Mouse (Mus musculus) heart, embryonic 10.5 days (tissue): Measurements from ENCODE around the gene Pygl. TPM values are rescaled to one million over a fixed set of nuclear protein-coding genes. Genes with fewer than 3 reads are reported as not detected.
"Not testable (repeated sequence)": the region's sequence is repeated elsewhere in the genome, so short reads cannot be mapped to it uniquely, and the experiment has no call there.

ENCODE experiments used
- DNase-seq: peaks from one replicate; pipeline ENCODE4 v3.0.0-alpha.2; 2017; ENCODE audit warnings: low spot score
- H3K27ac ChIP-seq: fragments of 300-500 bp; sonication (generic); 2 replicates; pipeline ENCODE4 v1.5.1; 2016; ENCODE audit warnings: mild to moderate bottlenecking
- H3K27me3 ChIP-seq: fragments of 300-500 bp; sonication (generic); 2 replicates; pipeline ENCODE4 v1.6.1; 2016; ENCODE audit warnings: mild to moderate bottlenecking; ENCODE audit not compliant: poor library complexity, insufficient read depth, severe bottlenecking
- H3K36me3 ChIP-seq: fragments of 300-500 bp; sonication (generic); 2 replicates; pipeline ENCODE4 v1.6.1; 2016; ENCODE audit warnings: mild to moderate bottlenecking, moderate library complexity
- H3K4me1 ChIP-seq: fragments of 300-500 bp; sonication (generic); 2 replicates; pipeline ENCODE4 v1.6.1; 2016; ENCODE audit warnings: mild to moderate bottlenecking
- H3K4me3 ChIP-seq: fragments of 300-500 bp; sonication (generic); 2 replicates; pipeline ENCODE4 v1.5.1; 2016; ENCODE audit warnings: mild to moderate bottlenecking, moderate library complexity
- H3K9me3 ChIP-seq: fragments of 300-500 bp; sonication (generic); 2 replicates; pipeline ENCODE4 v1.6.1; 2016; ENCODE audit warnings: mild to moderate bottlenecking, moderate library complexity
- WGBS: fragments of 180-500 bp; shearing (Covaris S2); methylation state at CpG from one replicate; pipeline ENCODE4 v1.1.7; 2016; 5-methylcytosine and 5-hydroxymethylcytosine counted together
- polyA plus RNA-seq: library from polyadenylated mRNA; unstranded; fragments of >200 nt; fragmentation: Nextera tagmentation; extraction: Ambion mirVana; gene quantifications from 2 replicates; pipeline ENCODE4 v1.2.1, GENCODE M21; 2016

Gene Pygl
- polyA plus RNA-seq, 1 experiment from 2014 or later: 30.3 TPM

DNA sequence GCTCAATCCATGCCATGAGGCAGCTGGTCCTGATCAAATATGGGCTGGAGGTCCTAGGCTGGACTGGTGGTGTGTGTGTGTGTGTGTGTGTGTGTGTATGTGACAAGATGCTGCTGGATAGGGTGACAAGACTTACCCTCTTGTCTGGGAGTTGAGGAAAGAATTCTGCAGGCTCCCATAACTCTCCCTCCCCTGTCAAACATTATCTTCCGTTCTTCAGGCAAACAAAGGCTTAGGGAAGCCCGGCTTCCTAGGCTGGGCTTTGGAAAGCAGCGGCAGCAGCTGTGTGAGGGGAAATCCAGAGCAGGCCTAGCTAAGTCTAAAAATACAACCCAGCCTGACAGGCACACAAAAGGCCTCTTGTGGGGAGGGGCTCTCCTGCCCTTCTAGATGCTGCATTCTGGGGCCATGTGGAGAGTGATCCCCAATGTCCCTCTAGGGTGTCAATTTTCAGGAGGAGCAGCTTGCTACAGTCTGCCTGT, 87.1 kb downstream of the Pygl start:
- not testable (repeated sequence) for H3K9me3 ChIP-seq, H3K27me3 ChIP-seq, H3K4me3 ChIP-seq, DNase-seq, H3K36me3 ChIP-seq
- 6% methylated on average over 3 of the region's 3 CpGs for WGBS
- peak overlapping the region; percentile 74 for H3K27ac ChIP-seq
- peaks cover 18% of the 10 kb centered on the region for H3K4me1 ChIP-seq

DNA sequence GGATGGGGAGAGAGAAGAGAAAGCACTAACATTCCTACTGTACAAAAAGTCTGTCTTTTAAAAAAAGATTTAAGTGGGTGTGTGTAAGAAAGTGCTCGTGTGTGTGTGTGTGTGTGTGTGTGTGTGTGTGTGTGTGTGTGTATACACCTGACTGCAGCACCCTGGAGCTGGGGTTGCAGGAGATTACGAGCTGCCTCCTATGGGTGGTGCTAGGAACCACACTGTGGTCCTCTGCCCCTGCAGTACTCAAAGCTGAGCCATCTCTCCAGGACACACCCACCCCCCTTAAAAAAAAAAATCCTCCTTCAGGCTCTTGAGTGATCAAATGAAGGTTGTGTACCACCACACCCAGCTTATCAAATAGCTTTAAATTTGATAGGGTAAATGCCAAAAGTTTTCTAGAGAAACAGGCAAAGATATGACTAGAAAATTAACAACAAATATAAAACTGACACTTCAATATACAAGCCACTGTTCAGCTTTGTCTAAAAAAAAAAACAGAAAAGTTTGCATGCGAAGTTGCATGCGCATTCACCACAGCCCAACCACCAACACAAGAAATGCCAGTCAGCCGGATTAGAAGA, 90.2 kb downstream of the Pygl start:
- Histone ChIP-seq H3K9me3 (no peaks in the 10 kb centered on the region), H3K27me3 (no peaks in the 10 kb centered on the region), H3K4me1 (peaks cover 9% of the 10 kb centered on the region), H3K36me3 (no peaks in the 10 kb centered on the region), H3K27ac (no peak overlapping the region), H3K4me3 (no peak overlapping the region)
- WGBS: 81% methylated on average over 5 of the region's 5 CpGs
- DNase-seq: no peak

Other genes with a start within 250 kb of the Pygl start
- 3.9 and 6.8 TPM in 2 replicates for gene Sav1, start 244.5 kb downstream of the Pygl start, polyA plus RNA-seq
- gene Nin, start 117.8 kb downstream of the Pygl start, polyA plus RNA-seq: 5.9 and 9.1 TPM in 2 replicates
- gene Abhd12b, start 77.3 kb downstream of the Pygl start, polyA plus RNA-seq: not detected in 2 replicates
- gene Trim9, start 116.1 kb upstream of the Pygl start, polyA plus RNA-seq: 0.33 and 0.55 TPM in 2 replicates
- gene Tmx1, start 221.6 kb upstream of the Pygl start, polyA plus RNA-seq: 105 and 108 TPM in 2 replicates